Comparison of ENCODE assay signal across 19 mouse cellular contexts in the genomic region with DNA sequence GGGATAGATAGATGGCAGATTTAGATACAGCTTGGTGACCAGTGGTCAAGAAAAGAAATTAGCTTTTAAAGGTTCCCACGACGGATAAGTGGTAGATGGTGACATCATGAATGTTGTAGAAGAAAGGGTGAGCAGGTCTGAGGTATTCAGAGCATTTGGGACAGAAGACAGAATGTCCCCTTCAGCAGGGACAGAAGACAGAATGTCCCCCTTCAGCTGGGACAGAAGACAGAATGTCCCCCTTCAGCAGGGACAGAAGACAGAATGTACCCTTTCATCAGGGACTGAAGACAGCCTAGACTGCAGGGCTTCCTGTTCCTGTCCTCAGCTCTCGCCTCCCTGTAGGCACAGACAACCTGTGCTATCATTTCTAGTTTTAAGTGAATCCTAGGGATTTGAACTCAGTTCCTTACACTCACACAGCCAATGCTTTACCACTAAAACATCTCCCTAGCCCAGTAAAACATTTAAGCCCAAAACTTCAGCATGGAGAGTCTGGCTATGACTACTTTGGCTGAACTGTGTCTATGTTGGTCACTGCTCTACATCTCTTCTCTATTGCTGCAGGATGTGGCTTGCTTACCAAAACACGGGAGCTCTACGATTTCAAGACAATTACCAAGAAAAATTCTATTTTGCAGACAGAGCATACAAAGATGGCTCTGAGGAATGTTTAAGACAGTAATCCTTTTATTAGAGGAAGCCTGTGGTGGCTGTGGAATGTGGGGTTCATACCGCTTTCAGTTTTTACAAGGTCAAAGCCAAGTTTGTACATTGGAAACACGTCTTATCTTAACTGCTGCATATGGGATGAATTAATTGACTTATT.
DNase-seq lines count a peak whose midpoint lies in the region; ATAC-seq lines count a peak whose summit lies in the region.
"Had no signal": no experiment of that assay in that cellular context is flagged by ENCODE, and none has a peak within 500 bp of the region (broad histone marks: within the 10 kb centered on the region; RNA-seq: fewer than 3 reads in every experiment).

No protein-coding gene starts in this region.

- no peak for ATAC-seq in limb, embryonic 12.5 days (ENCODE audit: insufficient number of reproducible peaks, insufficient read depth, low FRiP score, low TSS enrichment, low read depth)
- ATAC-seq: forebrain, embryonic 16.5 days had no signal

- no peaks in the 10 kb centered on the region for H3K79me2 ChIP-seq in macrophage (ENCODE audit: inconsistent target)

- no peaks in the 10 kb centered on the region for H3K27me3 ChIP-seq in limb, embryonic 12.5 days
- no peaks in the 10 kb centered on the region for H3K27me3 ChIP-seq in limb, embryonic 10.5 days (ENCODE audit: low read depth, poor library complexity, severe bottlenecking)
- H3K27me3 ChIP-seq: heart, embryonic 13.5 days; hindbrain, embryonic 13.5 days had no signal

- no peaks in the 10 kb centered on the region for H3K36me3 ChIP-seq in limb, embryonic 12.5 days
- no peaks in the 10 kb centered on the region for H3K36me3 ChIP-seq in limb, embryonic 10.5 days
- H3K36me3 ChIP-seq in macrophage (ENCODE audit: inconsistent target): no peaks in the 10 kb centered on the region
- H3K36me3 ChIP-seq: heart, embryonic 13.5 days; hindbrain, embryonic 13.5 days had no signal

- H3K4me2 ChIP-seq in limb, embryonic 12.5 days: no peak overlapping the region
- H3K4me2 ChIP-seq: heart, embryonic 13.5 days; hindbrain, embryonic 13.5 days; midbrain, embryonic 11.5 days had no signal

- H3K9me3 ChIP-seq in limb, embryonic 12.5 days: no peaks in the 10 kb centered on the region
- no peaks in the 10 kb centered on the region for H3K9me3 ChIP-seq in limb, embryonic 10.5 days (replicated peaks)
- H3K9me3 ChIP-seq: hindbrain, embryonic 13.5 days had no signal

- DNase-seq in limb, embryonic 10.5 days (ENCODE audit: low spot score): no peak
- peak; percentile 8 for DNase-seq in A20 (ENCODE audit: low read depth, low spot score)
- DNase-seq in T-cell, adult 2 months (ENCODE audit: low spot score): peak; percentile 7
- no peak for DNase-seq in urinary bladder, postnatal 10 days (ENCODE audit: low spot score)
- no peak for DNase-seq in cerebellum, postnatal 14 days
- DNase-seq in kidney, postnatal 14 days: no peak
- DNase-seq: adrenal gland, adult 2 months; cerebellum, adult 18-20 months; gastrocnemius, postnatal 10 days; kidney, adult 11 months; lung, postnatal 14 days had no signal

- no peak overlapping the region for H3K4me3 ChIP-seq in limb, embryonic 12.5 days (replicated peaks)
- no peak overlapping the region for H3K4me3 ChIP-seq in limb, embryonic 10.5 days
- H3K4me3 ChIP-seq in macrophage (ENCODE audit: inconsistent target): no peak overlapping the region
- H3K4me3 ChIP-seq: erythroblast, embryonic 14.5 days; heart, embryonic 13.5 days; hindbrain, embryonic 13.5 days had no signal

- H3K4me1 ChIP-seq in limb, embryonic 12.5 days (replicated peaks): peaks cover 36% of the 10 kb centered on the region
- peaks cover 19% of the 10 kb centered on the region for H3K4me1 ChIP-seq in limb, embryonic 10.5 days

- H3K9ac ChIP-seq in limb, embryonic 12.5 days (replicated peaks): no peak overlapping the region
- H3K9ac ChIP-seq: hindbrain, embryonic 13.5 days; liver, embryonic 14.5 days had no signal

- WGBS in limb, embryonic 12.5 days: 66% methylated on average over 7 of the region's 7 CpGs
- 86% methylated on average over 7 of the region's 7 CpGs for WGBS in limb, embryonic 10.5 days
- WGBS in macrophage (ENCODE audit: missing documents): 72% methylated on average over 7 of the region's 7 CpGs

- H3K27ac ChIP-seq in limb, embryonic 12.5 days: peak overlapping the region; percentile 35; the same call in 1 of the 2 replicates
- no peak overlapping the region for H3K27ac ChIP-seq in limb, embryonic 10.5 days
- peak overlapping the region; percentile 10; the same call in 1 of the 2 replicates for H3K27ac ChIP-seq in macrophage
- H3K27ac ChIP-seq: hindbrain, embryonic 13.5 days; liver, embryonic 14.5 days had no signal

Comparison
In these comparisons a context has a peak if more than half of its experiments do, and no peak if none do; other contexts are left out.
1. DNase-seq: peak in A20 (single experiment) and T-cell, adult 2 months (single experiment); none in limb, embryonic 10.5 days (single experiment), urinary bladder, postnatal 10 days (single experiment), cerebellum, postnatal 14 days (0 of 2) and kidney, postnatal 14 days (single experiment).